Mouse (Mus musculus): Measurements from ENCODE around the gene Gm10118.

Gm10118 gene

GRCm38 (mm10) chr10:63927334-63927733 is at the start of gene Gm10118:
Gene Gm10118 (minus strand): TSS chr10:63927434.
- DNase-seq (ENCODE audit: extremely low read depth, low read depth) = no peak

- DNase-seq (ENCODE audit: extremely low read depth, low read depth) = no peak
Observed at GRCm38 (mm10) chr10:63972300-63972699, 45.1 kb upstream of the Gm10118 start.

GRCm38 (mm10) chr10:63954308-63954930 is 27.2 kb upstream of the Gm10118 start:
- DNase-seq (ENCODE audit: extremely low read depth, low read depth) = no peak

GRCm38 (mm10) chr10:63951481-63951880 is 24.2 kb upstream of the Gm10118 start:
- DNase-seq (ENCODE audit: extremely low read depth, low read depth) = no peak

GRCm38 (mm10) chr10:63950867-63951266 is 23.6 kb upstream of the Gm10118 start:
- DNase-seq (ENCODE audit: extremely low read depth, low read depth) = no peak

- DNase-seq (ENCODE audit: extremely low read depth, low read depth) = no peak
Observed at GRCm38 (mm10) chr10:63947266-63947665, 20.0 kb upstream of the Gm10118 start.

- DNase-seq (ENCODE audit: extremely low read depth, low read depth) = no peak
Observed at GRCm38 (mm10) chr10:63945534-63945933, 18.3 kb upstream of the Gm10118 start.

- DNase-seq (ENCODE audit: extremely low read depth, low read depth) = no peak
Observed at GRCm38 (mm10) chr10:63933946-63934345, 6.7 kb upstream of the Gm10118 start.

- no peak for DNase-seq (ENCODE audit: extremely low read depth, low read depth)
Observed at GRCm38 (mm10) chr10:63908878-63909277, 18.4 kb downstream of the Gm10118 start.

- DNase-seq (ENCODE audit: extremely low read depth, low read depth) = no peak
Observed at GRCm38 (mm10) chr10:63899891-63900290, 27.3 kb downstream of the Gm10118 start.

GRCm38 (mm10) chr10:63894612-63895011 is 32.6 kb downstream of the Gm10118 start:
- no peak for DNase-seq (ENCODE audit: extremely low read depth, low read depth)

GRCm38 (mm10) chr10:63886449-63887088 is 40.7 kb downstream of the Gm10118 start:
- no peak for DNase-seq (ENCODE audit: extremely low read depth, low read depth)

GRCm38 (mm10) chr10:63880462-63880903 is 46.8 kb downstream of the Gm10118 start:
- DNase-seq (ENCODE audit: extremely low read depth, low read depth) = no peak

All from MEL-GATA-1-ER (cell line).